Mouse (Mus musculus): ENCODE data around the gene Aspn. TPM values are rescaled to one million over a fixed set of nuclear protein-coding genes. Genes with fewer than 3 reads are reported as not detected.

Aspn gene
- polyA plus RNA-seq, 1 experiment, result 1.1 TPM

GRCm38 (mm10) chr13:49559185-49559584, 14.9 kb downstream of the Aspn start:
- no peaks in the 10 kb centered on the region for H3K4me1 ChIP-seq (ENCODE audit: control insufficient read depth, insufficient read depth, low read length)
- no peak overlapping the region for H3K27ac ChIP-seq (ENCODE audit: insufficient read depth, low read length)
- no peak for DNase-seq
- 32% methylated on average over 2 of the region's 2 CpGs for WGBS
- H3K4me3 ChIP-seq (replicated peaks; ENCODE audit: insufficient read depth, low read depth, low read length), result no peak overlapping the region
- H3K27me3 ChIP-seq (ENCODE audit: control insufficient read depth, insufficient read depth, low read length), result no peaks in the 10 kb centered on the region
- TF ChIP-seq CTCF (IDR thresholded peaks at IDR 0.05; ENCODE audit: borderline replicate concordance, insufficient read depth, low read depth, low read length) (no peak), POLR2A (IDR thresholded peaks at IDR 0.05; ENCODE audit: borderline replicate concordance, insufficient read depth, low read length) (no peak)

GRCm38 (mm10) chr13:49560886-49561285, 16.6 kb downstream of the Aspn start:
- TF ChIP-seq POLR2A (IDR thresholded peaks at IDR 0.05; ENCODE audit: borderline replicate concordance, insufficient read depth, low read length) (no peak), CTCF (IDR thresholded peaks at IDR 0.05; ENCODE audit: borderline replicate concordance, insufficient read depth, low read depth, low read length) (no peak)
- 52% methylated on average over 2 of the region's 2 CpGs for WGBS
- no peak overlapping the region for H3K4me3 ChIP-seq (replicated peaks; ENCODE audit: insufficient read depth, low read depth, low read length)
- no peak for DNase-seq
- H3K4me1 ChIP-seq (ENCODE audit: control insufficient read depth, insufficient read depth, low read length), result no peaks in the 10 kb centered on the region
- H3K27me3 ChIP-seq (ENCODE audit: control insufficient read depth, insufficient read depth, low read length), result no peaks in the 10 kb centered on the region
- H3K27ac ChIP-seq (ENCODE audit: insufficient read depth, low read length), result no peak overlapping the region

- 86% methylated on average over 1 of the region's 1 CpGs for WGBS
- TF ChIP-seq CTCF (IDR thresholded peaks at IDR 0.05; ENCODE audit: borderline replicate concordance, insufficient read depth, low read depth, low read length), result no peak
- no peak for TF ChIP-seq POLR2A (IDR thresholded peaks at IDR 0.05; ENCODE audit: borderline replicate concordance, insufficient read depth, low read length)
- Histone ChIP-seq H3K4me1 (ENCODE audit: control insufficient read depth, insufficient read depth, low read length) (no peaks in the 10 kb centered on the region), H3K27ac (ENCODE audit: insufficient read depth, low read length) (no peak overlapping the region), H3K27me3 (ENCODE audit: control insufficient read depth, insufficient read depth, low read length) (no peaks in the 10 kb centered on the region), H3K4me3 (replicated peaks; ENCODE audit: insufficient read depth, low read depth, low read length) (no peak overlapping the region)
- no peak for DNase-seq
Observed at GRCm38 (mm10) chr13:49564347-49564746, 20.1 kb downstream of the Aspn start.

- Histone ChIP-seq H3K4me3 (replicated peaks; ENCODE audit: insufficient read depth, low read depth, low read length) (no peak overlapping the region), H3K4me1 (ENCODE audit: control insufficient read depth, insufficient read depth, low read length) (no peaks in the 10 kb centered on the region), H3K27me3 (ENCODE audit: control insufficient read depth, insufficient read depth, low read length) (no peaks in the 10 kb centered on the region), H3K27ac (ENCODE audit: insufficient read depth, low read length) (no peak overlapping the region)
- TF ChIP-seq POLR2A (IDR thresholded peaks at IDR 0.05; ENCODE audit: borderline replicate concordance, insufficient read depth, low read length) (no peak), CTCF (IDR thresholded peaks at IDR 0.05; ENCODE audit: borderline replicate concordance, insufficient read depth, low read depth, low read length) (no peak)
- WGBS, result 74% methylated on average over 3 of the region's 3 CpGs
- no peak for DNase-seq
Observed at GRCm38 (mm10) chr13:49570371-49570770, 26.1 kb downstream of the Aspn start.

DNA sequence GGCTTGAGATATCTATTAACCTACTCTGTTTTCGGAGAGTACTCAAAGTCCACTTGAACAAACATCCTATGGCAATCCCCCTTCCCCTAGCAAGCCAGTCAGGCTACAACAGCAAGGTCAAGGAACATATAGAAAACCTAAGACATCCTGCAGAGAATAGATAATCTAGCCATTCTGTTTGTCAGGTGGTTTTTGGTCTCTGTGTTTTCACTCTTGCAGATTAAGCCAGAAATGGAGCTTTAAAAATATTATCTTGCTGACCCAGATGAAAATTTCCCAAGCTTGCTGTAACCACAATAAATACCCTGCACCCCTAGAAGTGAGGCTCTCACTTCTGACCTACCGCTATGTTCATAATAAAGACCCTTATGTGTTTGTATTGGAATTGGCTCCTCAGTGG, 27.2 kb downstream of the Aspn start:
- Histone ChIP-seq H3K4me1 (ENCODE audit: control insufficient read depth, insufficient read depth, low read length) (no peaks in the 10 kb centered on the region), H3K4me3 (replicated peaks; ENCODE audit: insufficient read depth, low read depth, low read length) (no peak overlapping the region), H3K27ac (ENCODE audit: insufficient read depth, low read length) (no peak overlapping the region), H3K27me3 (ENCODE audit: control insufficient read depth, insufficient read depth, low read length) (no peaks in the 10 kb centered on the region)
- 90% methylated on average over 2 of the region's 2 CpGs for WGBS
- no peak for DNase-seq
- no peak for TF ChIP-seq POLR2A (IDR thresholded peaks at IDR 0.05; ENCODE audit: borderline replicate concordance, insufficient read depth, low read length)
- TF ChIP-seq CTCF (IDR thresholded peaks at IDR 0.05; ENCODE audit: borderline replicate concordance, insufficient read depth, low read depth, low read length), result no peak

GRCm38 (mm10) chr13:49581541-49582530, 37.6 kb downstream of the Aspn start, which contains the start of gene Omd:
Gene Omd (plus strand): TSS chr13:49582462.
- Histone ChIP-seq H3K27me3 (ENCODE audit: control insufficient read depth, insufficient read depth, low read length) (no peaks in the 10 kb centered on the region), H3K4me3 (replicated peaks; ENCODE audit: insufficient read depth, low read depth, low read length) (no peak within 1 kb of the TSS), H3K4me1 (ENCODE audit: control insufficient read depth, insufficient read depth, low read length) (no peaks in the 10 kb centered on the region), H3K27ac (ENCODE audit: insufficient read depth, low read length) (no peak within 1 kb of the TSS)
- WGBS, result 77% methylated on average over 8 of the region's 8 CpGs
- TF ChIP-seq CTCF (IDR thresholded peaks at IDR 0.05; ENCODE audit: borderline replicate concordance, insufficient read depth, low read depth, low read length) (no peak), POLR2A (IDR thresholded peaks at IDR 0.05; ENCODE audit: borderline replicate concordance, insufficient read depth, low read length) (no peak)
- no peak for DNase-seq

DNA sequence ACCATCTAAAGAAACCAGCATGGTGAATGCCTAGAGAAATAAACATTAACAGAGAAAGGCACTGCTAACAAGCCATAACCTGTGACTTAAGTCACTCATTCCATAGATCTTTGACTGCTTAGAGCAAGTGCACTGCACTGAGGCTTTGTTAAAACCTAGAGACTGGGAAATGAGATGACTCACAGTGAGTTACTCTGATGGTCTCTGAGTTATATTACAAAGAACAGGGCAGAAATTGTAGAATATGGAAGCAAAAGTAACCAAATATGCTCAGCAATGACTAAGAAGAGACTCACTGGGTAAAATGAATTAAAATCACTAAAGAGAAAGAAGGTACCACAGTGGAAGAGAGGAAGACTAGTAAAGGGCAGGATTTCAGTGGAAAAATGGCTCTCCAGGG, 39.6 kb downstream of the Aspn start:
- no peak overlapping the region for H3K4me3 ChIP-seq (replicated peaks; ENCODE audit: insufficient read depth, low read depth, low read length)
- H3K27ac ChIP-seq (ENCODE audit: insufficient read depth, low read length), result no peak overlapping the region
- DNase-seq, result no peak
- TF ChIP-seq POLR2A (IDR thresholded peaks at IDR 0.05; ENCODE audit: borderline replicate concordance, insufficient read depth, low read length), result no peak
- no peak for TF ChIP-seq CTCF (IDR thresholded peaks at IDR 0.05; ENCODE audit: borderline replicate concordance, insufficient read depth, low read depth, low read length)
- no peaks in the 10 kb centered on the region for H3K4me1 ChIP-seq (ENCODE audit: control insufficient read depth, insufficient read depth, low read length)
- no peaks in the 10 kb centered on the region for H3K27me3 ChIP-seq (ENCODE audit: control insufficient read depth, insufficient read depth, low read length)

Data from cerebellum, adult 2 months (tissue).